Mouse (Mus musculus): ENCODE data around the gene Sdk1. TPM values are rescaled to one million over a fixed set of nuclear protein-coding genes. Genes with fewer than 3 reads are reported as not detected.
"Not testable (repeated sequence)": the region's sequence is repeated elsewhere in the genome, so short reads cannot be mapped to it uniquely, and the experiment has no call there.

Sdk1 gene
- total RNA-seq, 1 experiment from 2014 or later: 10.0 TPM

- DNase-seq: not testable (repeated sequence)
Observed at GRCm38 (mm10) chr5:141637054-141637453, 395.8 kb downstream of the Sdk1 start.

GRCm38 (mm10) chr5:141645671-141646070, 404.4 kb downstream of the Sdk1 start:
- DNase-seq: no peak

- DNase-seq: no peak
Observed at GRCm38 (mm10) chr5:141646621-141647020, 405.3 kb downstream of the Sdk1 start.

GRCm38 (mm10) chr5:141649831-141650375, 408.6 kb downstream of the Sdk1 start:
- no peak for DNase-seq

- no peak for DNase-seq
Observed at GRCm38 (mm10) chr5:141651690-141652377, 410.5 kb downstream of the Sdk1 start.

- peak; percentile 31 for DNase-seq
Observed at GRCm38 (mm10) chr5:141676371-141676770, 435.1 kb downstream of the Sdk1 start.

GRCm38 (mm10) chr5:141677034-141677433, 435.7 kb downstream of the Sdk1 start:
- DNase-seq: no peak

- DNase-seq: peak; percentile 50
Observed at GRCm38 (mm10) chr5:141677841-141678240, 436.6 kb downstream of the Sdk1 start.

- no peak for DNase-seq
Observed at GRCm38 (mm10) chr5:141686876-141687420, 445.7 kb downstream of the Sdk1 start.

GRCm38 (mm10) chr5:141689442-141690105, 448.3 kb downstream of the Sdk1 start:
- no peak for DNase-seq

GRCm38 (mm10) chr5:141691482-141691975, 450.2 kb downstream of the Sdk1 start:
- DNase-seq: peak; percentile 79

GRCm38 (mm10) chr5:141693716-141694115, 452.4 kb downstream of the Sdk1 start:
- no peak for DNase-seq

GRCm38 (mm10) chr5:141694901-141695300, 453.6 kb downstream of the Sdk1 start:
- DNase-seq: no peak

GRCm38 (mm10) chr5:141698406-141698805, 457.1 kb downstream of the Sdk1 start:
- DNase-seq: no peak

GRCm38 (mm10) chr5:141720751-141721150, 479.5 kb downstream of the Sdk1 start:
- DNase-seq: no peak

GRCm38 (mm10) chr5:141727968-141728367, 486.7 kb downstream of the Sdk1 start:
- peak; percentile 42 for DNase-seq

- no peak for DNase-seq
Observed at GRCm38 (mm10) chr5:141730006-141730405, 488.7 kb downstream of the Sdk1 start.

GRCm38 (mm10) chr5:141738725-141739124, 497.4 kb downstream of the Sdk1 start:
- DNase-seq: no peak

- DNase-seq: no peak
Observed at GRCm38 (mm10) chr5:141748793-141749192, 507.5 kb downstream of the Sdk1 start.

GRCm38 (mm10) chr5:141754278-141754677, 513.0 kb downstream of the Sdk1 start:
- no peak for DNase-seq

- DNase-seq: peak; percentile 34
Observed at GRCm38 (mm10) chr5:141758885-141759284, 517.6 kb downstream of the Sdk1 start.

GRCm38 (mm10) chr5:141764111-141764510, 522.8 kb downstream of the Sdk1 start:
- DNase-seq: no peak
